Mouse (Mus musculus): ENCODE results near the gene Hps4.
"Not testable (repeated sequence)": the region's sequence is repeated elsewhere in the genome, so short reads cannot be mapped to it uniquely, and the experiment has no call there.

The Hps4 gene

GRCm38 (mm10) chr5:112406017-112406416 lies 63.1 kb downstream of the Hps4 start:
- DNase-seq (ENCODE audit: low read depth) = no peak

GRCm38 (mm10) chr5:112409274-112409673 lies 66.4 kb downstream of the Hps4 start:
- no peak for DNase-seq (ENCODE audit: low read depth)

GRCm38 (mm10) chr5:112411072-112411471 lies 68.2 kb downstream of the Hps4 start:
- no peak for DNase-seq (ENCODE audit: low read depth)

GRCm38 (mm10) chr5:112411514-112412335 lies 68.8 kb downstream of the Hps4 start:
- no peak for DNase-seq (ENCODE audit: low read depth)

GRCm38 (mm10) chr5:112412781-112413180 lies 69.9 kb downstream of the Hps4 start:
- not testable (repeated sequence) for DNase-seq (ENCODE audit: low read depth)

- DNase-seq (ENCODE audit: low read depth) = no peak
These were observed 73.8 kb downstream of the Hps4 start for GRCm38 (mm10) chr5:112416673-112417072.

GRCm38 (mm10) chr5:112418023-112418422 lies 75.1 kb downstream of the Hps4 start:
- no peak for DNase-seq (ENCODE audit: low read depth)

GRCm38 (mm10) chr5:112419535-112419934 lies 76.7 kb downstream of the Hps4 start:
- no peak for DNase-seq (ENCODE audit: low read depth)

GRCm38 (mm10) chr5:112426635-112427034 lies 83.8 kb downstream of the Hps4 start:
- no peak for DNase-seq (ENCODE audit: low read depth)

- DNase-seq (ENCODE audit: low read depth) = peak; percentile 34
These were observed 84.4 kb downstream of the Hps4 start for GRCm38 (mm10) chr5:112427283-112427682.

Data from c-Kit-positive CD71-positive TER-119-negative erythroid progenitor cells, embryonic 14.5 days (primary cell).